Mouse (Mus musculus) hindbrain, embryonic 14.5 days (tissue): Measurements from ENCODE around the gene Pla2g15. TPM values are rescaled to one million over a fixed set of nuclear protein-coding genes. Genes with fewer than 3 reads are reported as not detected.

Experiments used
- ATAC-seq: fragments of 200-750 bp; cut with Nextera tagmentation; 2 replicates; pipeline ENCODE4 v1.8.0; 2017; ENCODE audit warnings: moderate number of reproducible peaks, mild to moderate bottlenecking, moderate TSS enrichment, moderate library complexity; ENCODE audit not compliant: low FRiP score
- DNase-seq: peaks from one replicate; pipeline ENCODE4 v3.0.0-alpha.2; 2015; ENCODE audit warnings: low spot score
- H3K27ac ChIP-seq: fragments of 300-500 bp; sonication (generic); 2 replicates; pipeline ENCODE4 v1.5.1; 2014; ENCODE audit warnings: mild to moderate bottlenecking, moderate library complexity
- H3K27me3 ChIP-seq: fragments of 300-500 bp; sonication (generic); 2 replicates; pipeline ENCODE4 v1.6.1; 2014; ENCODE audit warnings: mild to moderate bottlenecking, low read length, mixed read lengths; ENCODE audit not compliant: control insufficient read depth, insufficient read depth
- H3K36me3 ChIP-seq: fragments of 300-500 bp; sonication (generic); replicated peaks from 2 replicates; pipeline ENCODE4 v1.6.1; 2014; ENCODE audit not compliant: control insufficient read depth, insufficient read depth
- H3K4me1 ChIP-seq: fragments of 300-500 bp; sonication (generic); replicated peaks from 2 replicates; pipeline ENCODE4 v1.6.1; 2014; ENCODE audit warnings: antibody characterized with exemption, low read length, mixed read lengths; ENCODE audit not compliant: control insufficient read depth, insufficient read depth
- H3K4me2 ChIP-seq: fragments of 300-500 bp; sonication (generic); replicated peaks from 2 replicates; pipeline ENCODE4 v1.6.1; 2014; ENCODE audit warnings: mild to moderate bottlenecking, moderate library complexity
- H3K4me3 ChIP-seq: fragments of 300-500 bp; sonication (generic); replicated peaks from 2 replicates; pipeline ENCODE4 v1.5.1; 2014; ENCODE audit warnings: mild to moderate bottlenecking, low read length
- H3K9ac ChIP-seq: fragments of 300-500 bp; sonication (generic); 2 replicates; pipeline ENCODE4 v1.6.1; 2014
- H3K9me3 ChIP-seq: fragments of 300-500 bp; sonication (generic); 2 replicates; pipeline ENCODE4 v1.6.1; 2016; ENCODE audit warnings: low read length; ENCODE audit not compliant: control insufficient read depth
- WGBS: fragments of 180-500 bp; shearing (Covaris S2); extraction: QIAGEN DNeasy Blood & Tissue Kit; methylation state at CpG from one replicate; pipeline ENCODE4 v1.1.7; 2014; 5-methylcytosine and 5-hydroxymethylcytosine counted together
- polyA plus RNA-seq: library from polyadenylated mRNA; unstranded; fragments of >200 nt; fragmentation: Nextera tagmentation; extraction: Ambion mirVana; gene quantifications from 2 replicates; pipeline ENCODE4 v1.2.1, GENCODE M21; 2014

The Pla2g15 gene
- polyA plus RNA-seq, 1 experiment from 2014 or later = 7.9 TPM

- no peak for DNase-seq
- H3K4me1 ChIP-seq = peaks cover 19% of the 10 kb centered on the region; the same call in 1 of the 2 replicates
- H3K4me3 ChIP-seq = no peak overlapping the region
- H3K36me3 ChIP-seq = no peaks in the 10 kb centered on the region
- H3K4me2 ChIP-seq = no peak overlapping the region
- no peaks in the 10 kb centered on the region for H3K27me3 ChIP-seq
- H3K9me3 ChIP-seq = no peaks in the 10 kb centered on the region
- H3K9ac ChIP-seq = no peak overlapping the region
- WGBS = 98% methylated on average over 3 of the region's 3 CpGs
- H3K27ac ChIP-seq = no peak overlapping the region
- no peak for ATAC-seq
Observed at GRCm38 (mm10) chr8:106173566-106173965, 23.4 kb downstream of the Pla2g15 start.

- no peak overlapping the region for H3K27ac ChIP-seq
- H3K4me3 ChIP-seq = no peak overlapping the region
- H3K9ac ChIP-seq = no peak overlapping the region
- no peak overlapping the region for H3K4me2 ChIP-seq
- H3K27me3 ChIP-seq = no peaks in the 10 kb centered on the region
- H3K9me3 ChIP-seq = no peaks in the 10 kb centered on the region
- no peak for DNase-seq
- no peak for ATAC-seq
- 0 out of 2 replicates have a peak, but pooled peaks cover 10% of the 10 kb centered on the region for H3K4me1 ChIP-seq
- WGBS = 13% methylated on average over 1 of the region's 1 CpGs
- peaks cover 8% of the 10 kb centered on the region; the same call in 1 of the 2 replicates for H3K36me3 ChIP-seq
Observed at GRCm38 (mm10) chr8:106176891-106177290, 26.7 kb downstream of the Pla2g15 start.

- no peak overlapping the region for H3K9ac ChIP-seq
- ATAC-seq (no peak), DNase-seq (no peak)
- 75% methylated on average over 1 of the region's 1 CpGs for WGBS
- no peak overlapping the region for H3K4me2 ChIP-seq
- peaks cover 12% of the 10 kb centered on the region for H3K36me3 ChIP-seq
- no peak overlapping the region for H3K4me3 ChIP-seq
- no peaks in the 10 kb centered on the region for H3K9me3 ChIP-seq
- no peaks in the 10 kb centered on the region for H3K27me3 ChIP-seq
- H3K4me1 ChIP-seq = 0 out of 2 replicates have a peak, but pooled peaks cover 10% of the 10 kb centered on the region
- no peak overlapping the region for H3K27ac ChIP-seq
Observed at GRCm38 (mm10) chr8:106177594-106177993, 27.4 kb downstream of the Pla2g15 start.

GRCm38 (mm10) chr8:106178428-106178827 is 28.2 kb downstream of the Pla2g15 start:
- WGBS = 82% methylated on average over 2 of the region's 2 CpGs
- Histone ChIP-seq H3K9me3 (no peaks in the 10 kb centered on the region), H3K27me3 (no peaks in the 10 kb centered on the region), H3K36me3 (peaks cover 12% of the 10 kb centered on the region), H3K27ac (no peak overlapping the region), H3K4me1 (0 out of 2 replicates have a peak, but pooled peaks cover 10% of the 10 kb centered on the region), H3K9ac (no peak overlapping the region), H3K4me3 (no peak overlapping the region), H3K4me2 (no peak overlapping the region)
- ATAC-seq (no peak), DNase-seq (no peak)

GRCm38 (mm10) chr8:106185628-106186270 is 35.5 kb downstream of the Pla2g15 start:
- Histone ChIP-seq H3K27ac (no peak overlapping the region), H3K4me3 (no peak overlapping the region), H3K27me3 (no peaks in the 10 kb centered on the region), H3K4me1 (no peaks in the 10 kb centered on the region), H3K9me3 (no peaks in the 10 kb centered on the region), H3K36me3 (peaks cover 43% of the 10 kb centered on the region), H3K9ac (no peak overlapping the region), H3K4me2 (no peak overlapping the region)
- ATAC-seq (no peak), DNase-seq (no peak)
- 89% methylated on average over 8 of the region's 8 CpGs for WGBS

- Histone ChIP-seq H3K4me1 (no peaks in the 10 kb centered on the region), H3K36me3 (peaks cover 50% of the 10 kb centered on the region), H3K9me3 (no peaks in the 10 kb centered on the region), H3K27me3 (no peaks in the 10 kb centered on the region), H3K4me2 (no peak overlapping the region), H3K9ac (no peak overlapping the region), H3K27ac (no peak overlapping the region), H3K4me3 (no peak overlapping the region)
- DNase-seq (no peak), ATAC-seq (no peak)
- 93% methylated on average over 3 of the region's 3 CpGs for WGBS
Observed at GRCm38 (mm10) chr8:106186394-106186793, 36.2 kb downstream of the Pla2g15 start.

GRCm38 (mm10) chr8:106189162-106189561 is 39.0 kb downstream of the Pla2g15 start:
- no peak for ATAC-seq
- WGBS = 95% methylated on average over 4 of the region's 4 CpGs
- peaks cover 70% of the 10 kb centered on the region for H3K36me3 ChIP-seq
- H3K9ac ChIP-seq = no peak overlapping the region
- no peak overlapping the region for H3K4me2 ChIP-seq
- H3K4me1 ChIP-seq = no peaks in the 10 kb centered on the region
- no peaks in the 10 kb centered on the region for H3K9me3 ChIP-seq
- H3K4me3 ChIP-seq = no peak overlapping the region
- no peaks in the 10 kb centered on the region for H3K27me3 ChIP-seq
- no peak overlapping the region for H3K27ac ChIP-seq
- DNase-seq = no peak

- H3K4me3 ChIP-seq = no peak overlapping the region
- WGBS = 91% methylated on average over 5 of the region's 5 CpGs
- no peak for ATAC-seq
Observed at GRCm38 (mm10) chr8:106191639-106192038, 41.4 kb downstream of the Pla2g15 start.

GRCm38 (mm10) chr8:106193162-106193561 is 43.0 kb downstream of the Pla2g15 start:
- ATAC-seq (no peak), DNase-seq (no peak)
- Histone ChIP-seq H3K4me2 (no peak overlapping the region), H3K4me1 (no peaks in the 10 kb centered on the region), H3K9me3 (no peaks in the 10 kb centered on the region), H3K9ac (no peak overlapping the region), H3K4me3 (no peak overlapping the region), H3K27me3 (no peaks in the 10 kb centered on the region), H3K27ac (no peak overlapping the region), H3K36me3 (peaks cover 86% of the 10 kb centered on the region)
- 91% methylated on average over 6 of the region's 6 CpGs for WGBS

More at GRCm38 (mm10) chr8:106191639-106192038, 41.4 kb downstream of the Pla2g15 start:
- Histone ChIP-seq H3K27me3 (no peaks in the 10 kb centered on the region), H3K36me3 (peaks cover 85% of the 10 kb centered on the region), H3K4me2 (no peak overlapping the region), H3K4me1 (no peaks in the 10 kb centered on the region), H3K9me3 (no peaks in the 10 kb centered on the region), H3K27ac (no peak overlapping the region), H3K9ac (no peak overlapping the region)
- no peak for DNase-seq
